Mouse (Mus musculus): Measurements from ENCODE around the gene Gm5460.

Gene Gm5460

DNA sequence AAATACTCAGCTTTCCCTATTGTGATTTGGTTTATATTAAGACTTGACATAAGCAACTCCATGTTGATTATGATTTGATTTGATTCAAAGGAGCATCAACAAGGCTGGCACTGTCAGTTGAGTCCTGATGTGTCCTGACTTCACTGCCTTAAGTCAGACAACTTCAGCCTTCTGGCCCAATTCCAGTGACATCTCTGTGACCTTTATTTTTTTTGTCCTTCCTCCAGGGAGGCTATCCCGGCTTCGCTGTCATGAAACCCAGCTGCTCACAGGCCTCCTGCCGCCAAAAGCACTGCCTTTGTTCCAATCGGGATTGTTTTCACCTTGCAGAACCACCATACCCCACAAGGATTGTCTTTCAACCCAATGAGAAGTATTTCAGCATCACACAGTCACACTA, 58.8 kb downstream of the Gm5460 start:
- no peak for DNase-seq (ENCODE audit: low spot score in 2 of 2)

DNA sequence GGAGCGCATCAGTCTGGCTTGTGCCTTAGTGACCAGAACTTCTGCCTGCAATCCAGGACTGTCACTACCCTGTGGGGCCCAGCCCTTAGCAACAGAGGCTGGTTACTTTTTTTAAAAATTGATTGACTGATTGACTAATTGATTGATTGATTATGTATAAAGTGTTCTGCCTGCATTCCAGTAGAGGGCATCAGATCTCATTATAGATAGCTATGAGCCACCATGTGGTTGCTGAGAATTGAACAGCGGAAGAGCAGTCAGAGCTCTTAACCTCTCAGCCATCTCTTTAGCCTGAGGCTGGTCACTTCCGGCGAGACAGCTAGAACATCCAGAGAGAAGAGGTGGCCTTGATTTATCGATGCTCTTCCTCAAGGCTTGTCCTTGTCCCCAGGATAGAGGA, 60.7 kb downstream of the Gm5460 start:
- DNase-seq (ENCODE audit: low spot score in 2 of 2), result no peak

DNA sequence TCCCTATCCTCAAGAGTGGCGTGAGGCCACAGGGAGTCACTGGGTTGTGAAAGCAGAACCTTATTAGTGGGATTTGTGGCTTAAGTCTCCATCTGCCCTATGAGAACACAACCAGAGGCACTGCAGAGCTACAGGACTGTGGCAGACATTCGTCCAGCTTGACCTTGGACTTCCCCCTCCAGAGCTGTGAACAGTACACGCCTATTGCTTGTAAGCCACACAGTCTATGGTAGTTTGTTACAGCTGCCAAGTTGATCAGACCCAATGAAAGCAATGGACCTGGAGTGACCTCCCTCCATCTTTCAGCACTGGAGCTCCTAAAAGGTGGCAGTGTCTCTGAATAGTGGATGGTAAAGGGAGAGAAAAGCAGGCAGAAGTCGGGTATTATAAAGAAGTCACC, 61.7 kb downstream of the Gm5460 start:
- no peak for DNase-seq (ENCODE audit: low spot score in 2 of 2)

DNA sequence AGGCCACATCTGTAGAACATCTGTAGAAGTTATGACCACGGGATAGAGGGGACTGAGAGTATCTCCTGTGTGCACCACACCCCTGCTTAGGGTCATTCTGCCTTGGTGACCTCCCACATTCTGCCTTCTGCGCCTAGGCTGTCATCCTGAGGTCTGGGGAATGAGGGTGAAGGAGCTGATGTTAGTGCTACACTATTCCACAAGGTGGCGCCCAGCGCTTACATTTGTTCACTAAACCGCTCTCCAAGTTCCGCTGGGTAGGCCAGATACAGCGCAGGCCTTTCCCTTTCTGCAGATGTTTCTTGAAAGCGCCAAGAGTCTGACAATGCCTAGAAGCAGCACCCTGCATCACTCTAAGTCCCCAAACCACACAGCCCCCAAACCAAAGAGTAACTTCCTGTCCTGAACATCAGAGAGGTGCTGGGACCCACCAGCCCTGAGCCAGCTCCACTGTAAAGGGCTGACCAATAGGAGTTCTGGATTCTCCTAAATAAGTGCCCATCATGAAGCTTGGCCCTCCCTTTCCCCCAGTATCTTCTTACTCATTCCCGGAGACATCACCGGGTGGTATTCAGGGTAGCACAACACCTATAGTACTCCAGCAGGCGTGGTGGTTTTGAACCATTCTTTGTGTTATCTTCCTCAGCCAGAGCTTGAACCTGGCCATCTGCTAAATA, 63.9 kb downstream of the Gm5460 start:
- DNase-seq (ENCODE audit: low spot score in 2 of 2), result peak; percentile 47 to 68

DNA sequence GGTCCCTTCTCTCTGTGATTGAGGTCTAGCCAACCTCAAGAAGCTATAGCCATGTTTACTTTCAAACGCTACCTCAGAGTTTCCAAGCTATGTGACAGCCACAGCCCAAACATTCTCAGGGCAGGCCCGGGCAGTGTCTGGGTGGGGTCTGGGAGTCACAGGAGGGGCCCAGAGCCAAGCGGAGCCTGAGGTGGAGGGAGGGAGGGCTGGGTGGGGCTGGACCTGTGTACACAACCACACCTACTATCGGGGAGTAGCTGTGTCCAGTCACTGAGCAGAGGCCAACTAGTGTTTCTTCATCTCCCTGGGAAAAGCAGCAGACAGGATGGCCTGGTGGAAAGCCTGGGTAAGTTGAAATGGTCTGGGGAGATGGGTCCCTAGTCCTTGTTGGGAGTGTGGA, 69.2 kb downstream of the Gm5460 start, which contains the start of gene Anxa8:
Anxa8 (plus strand) TSS at position 251 of the 400 bp plus-strand sequence.
- no peak for DNase-seq (ENCODE audit: low spot score in 2 of 2)

DNA sequence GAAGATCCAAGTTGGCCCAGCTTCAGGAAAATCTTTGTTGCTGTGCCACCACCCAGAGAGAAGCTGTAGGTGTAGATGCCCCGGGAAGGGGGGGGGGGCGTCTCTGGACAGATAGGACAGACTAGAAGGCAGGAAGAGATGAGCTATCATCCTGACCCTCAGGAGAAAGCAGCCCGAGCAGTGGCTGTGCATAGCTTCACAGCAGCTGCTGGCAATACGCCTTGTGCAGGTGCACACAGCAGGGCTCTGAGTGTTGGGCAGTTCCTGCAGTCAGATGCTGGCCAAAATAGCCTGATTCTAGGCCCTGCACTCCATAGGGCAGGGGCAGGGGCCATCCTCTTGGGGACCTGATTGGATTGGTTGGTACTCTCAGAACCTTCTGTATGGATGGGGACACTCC, 70.2 kb downstream of the Gm5460 start:
- no peak for DNase-seq (ENCODE audit: low spot score in 2 of 2)

DNA sequence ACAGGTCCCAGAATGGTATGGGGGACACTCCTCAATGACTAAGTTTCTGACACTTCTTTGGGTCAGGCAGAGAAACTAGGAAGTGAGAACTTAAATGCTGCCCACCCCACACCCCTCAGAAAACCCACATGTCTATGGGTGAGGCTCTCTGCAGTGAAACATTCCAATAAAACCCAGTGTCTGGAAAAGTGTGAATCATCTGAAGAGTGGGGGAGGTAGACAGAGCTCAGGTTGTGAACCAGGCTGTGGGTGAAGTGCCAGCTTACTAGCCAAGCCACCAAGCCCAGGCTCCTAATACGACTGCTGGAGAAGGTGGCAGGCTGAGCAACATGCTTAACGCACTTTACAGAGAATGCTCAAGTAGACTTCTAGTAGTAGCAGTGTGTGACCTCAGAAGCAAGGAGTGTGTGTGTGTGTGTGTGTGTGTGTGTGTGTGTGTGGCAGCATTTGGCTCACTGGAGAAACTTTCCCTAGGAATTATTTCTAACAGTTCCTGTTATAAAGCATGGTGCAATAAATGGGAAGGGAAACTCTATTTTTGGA, 71.4 kb downstream of the Gm5460 start:
- DNase-seq (ENCODE audit: low spot score in 2 of 2), result no peak

DNA sequence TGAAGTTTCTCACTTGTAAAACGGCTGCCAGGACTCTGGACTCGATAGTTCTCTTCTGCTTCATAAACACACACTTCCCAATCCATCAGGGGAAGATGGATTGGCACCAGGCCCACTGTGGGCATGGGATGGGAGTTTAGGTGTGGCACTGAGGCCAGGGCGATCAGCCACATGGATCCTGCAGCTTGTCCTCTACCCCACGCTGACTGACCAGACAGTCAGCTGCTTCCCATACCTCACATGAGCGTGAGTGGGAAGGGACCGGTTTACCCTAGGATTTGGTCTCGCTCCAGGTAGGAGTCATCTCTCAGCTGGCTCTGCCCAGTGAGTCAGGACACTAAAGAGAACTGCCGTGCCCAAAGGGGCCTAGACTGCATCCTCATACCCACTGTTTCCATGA, 73.2 kb downstream of the Gm5460 start:
- no peak for DNase-seq (ENCODE audit: low spot score in 2 of 2)

DNA sequence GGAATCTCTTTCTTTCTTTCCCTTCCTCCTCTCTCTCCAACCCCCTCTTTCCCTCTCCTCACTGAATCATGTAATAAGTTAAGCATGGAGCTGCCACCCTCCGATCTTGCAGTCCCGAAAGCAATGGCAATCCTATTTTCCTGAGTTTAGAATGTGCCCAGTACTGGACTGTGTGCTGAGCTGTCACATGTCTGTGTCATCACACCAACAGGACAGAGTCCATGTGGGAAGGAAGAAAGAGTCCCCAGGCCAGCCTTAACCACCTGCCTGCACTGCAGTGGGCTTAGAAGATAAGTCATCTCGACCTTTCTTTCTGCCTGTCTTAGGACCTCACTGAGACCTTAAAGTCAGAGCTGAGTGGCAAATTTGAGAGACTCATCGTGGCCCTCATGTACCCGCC, 74.9 kb downstream of the Gm5460 start:
- no peak for DNase-seq (ENCODE audit: low spot score in 2 of 2)

DNA sequence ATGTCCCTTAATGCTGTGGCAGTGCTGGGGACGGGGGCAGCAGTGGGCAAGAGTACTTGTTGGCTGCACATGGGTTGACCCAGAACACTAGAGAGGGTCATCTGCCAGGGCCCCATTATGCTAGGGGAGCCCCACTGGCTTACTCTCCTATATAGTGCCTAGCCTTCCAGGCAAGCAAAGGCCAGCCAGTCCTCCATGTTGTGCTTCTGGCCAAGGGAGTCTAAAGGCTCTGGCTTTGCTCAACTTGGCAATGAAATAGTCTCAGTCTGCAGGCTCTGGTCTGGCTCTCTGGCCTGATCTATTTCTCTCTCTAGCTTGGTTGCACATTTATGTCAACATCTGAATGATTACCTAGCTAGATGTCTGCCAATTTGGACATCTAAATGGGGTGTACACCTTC, 76.3 kb downstream of the Gm5460 start:
- DNase-seq (ENCODE audit: low spot score in 2 of 2), result no peak

DNA sequence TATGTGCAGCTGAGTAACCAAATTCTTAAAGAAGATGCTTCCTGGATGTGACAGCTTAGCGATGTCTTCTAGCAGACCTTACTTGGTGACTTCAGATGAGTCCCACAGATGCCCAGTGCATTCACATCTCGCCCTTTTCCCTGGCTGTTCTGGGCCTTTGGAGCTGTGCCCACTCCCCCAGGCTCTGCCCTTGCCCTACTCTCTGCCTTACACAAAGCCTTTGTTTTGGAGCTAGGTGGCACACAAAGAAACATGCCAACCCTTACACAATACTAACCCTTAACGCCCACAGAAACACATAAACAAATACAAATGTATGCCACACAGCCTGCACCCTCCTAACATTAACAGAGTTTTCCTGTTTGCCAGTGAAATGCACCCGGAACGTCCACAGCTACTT, 79.6 kb downstream of the Gm5460 start:
- DNase-seq (ENCODE audit: low spot score in 2 of 2), result no peak

Measured in frontal cortex, postnatal 25 days (tissue).